Mouse (Mus musculus) hindbrain, embryonic 15.5 days (tissue): ENCODE results near the gene Gsg1. TPM values are rescaled to one million over a fixed set of nuclear protein-coding genes. Genes with fewer than 3 reads are reported as not detected.

Experiments
- polyA plus RNA-seq: library from polyadenylated mRNA; unstranded; fragments of >200 nt; fragmentation: Nextera tagmentation; extraction: Ambion mirVana; gene quantifications from 2 replicates; pipeline ENCODE4 v1.2.1, GENCODE M21; 2015

Gene Gsg1
- polyA plus RNA-seq, 1 experiment from 2014 or later: not detected

Other genes with a start within 250 kb of the Gsg1 start
- gene Ddx47, start 242.7 kb downstream of the Gsg1 start, polyA plus RNA-seq: 70.5 and 76.2 TPM in 2 replicates
- gene Gprc5a, start 188.7 kb downstream of the Gsg1 start, polyA plus RNA-seq: 0.34 and 0.64 TPM in 2 replicates
- gene Gprc5d, start 136.1 kb downstream of the Gsg1 start, polyA plus RNA-seq: not detected in 2 replicates
- gene Fam234b, start 56.4 kb downstream of the Gsg1 start, polyA plus RNA-seq: 100 and 112 TPM in 2 replicates
- 3.6 and 6.8 TPM in 2 replicates for gene Hebp1, start 56.3 kb downstream of the Gsg1 start, polyA plus RNA-seq
- gene Pbp2, start 56.1 kb upstream of the Gsg1 start, polyA plus RNA-seq: 0.12 TPM in 1 of 2 replicates, not detected in the other
- gene Emp1, start 108.2 kb upstream of the Gsg1 start, polyA plus RNA-seq: 9.7 TPM in 2 replicates